Mouse (Mus musculus): ENCODE data around the gene Ergic1.

- TF ChIP-seq GATA1 (IDR thresholded peaks at IDR 0.05; ENCODE audit: borderline replicate concordance, low read length), result no peak
- TF ChIP-seq FLI1 (IDR thresholded peaks at IDR 0.05; ENCODE audit: low read length), result no peak
Observed at GRCm38 (mm10) chr17:26660192-26660912, 99.1 kb downstream of the Ergic1 start.
